Mouse (Mus musculus) kidney, adult 2 months (tissue): ENCODE results near the gene 1110059E24Rik.

Experiments used
- CTCF ChIP-seq: fragments of 200-500 bp; conservative IDR thresholded peaks from 2 replicates; pipeline ENCODE4 v1.5.1; 2011; ENCODE audit warnings: low read depth, mild to moderate bottlenecking, control low read depth, low read length, moderate library complexity, mixed read lengths; ENCODE audit not compliant: insufficient read depth, insufficient read length
- POLR2A ChIP-seq: fragments of 200-500 bp; IDR thresholded peaks from one replicate; pipeline ENCODE4 v1.6.1; 2011; ENCODE audit warnings: low read depth, low read length, control low read depth

DNA sequence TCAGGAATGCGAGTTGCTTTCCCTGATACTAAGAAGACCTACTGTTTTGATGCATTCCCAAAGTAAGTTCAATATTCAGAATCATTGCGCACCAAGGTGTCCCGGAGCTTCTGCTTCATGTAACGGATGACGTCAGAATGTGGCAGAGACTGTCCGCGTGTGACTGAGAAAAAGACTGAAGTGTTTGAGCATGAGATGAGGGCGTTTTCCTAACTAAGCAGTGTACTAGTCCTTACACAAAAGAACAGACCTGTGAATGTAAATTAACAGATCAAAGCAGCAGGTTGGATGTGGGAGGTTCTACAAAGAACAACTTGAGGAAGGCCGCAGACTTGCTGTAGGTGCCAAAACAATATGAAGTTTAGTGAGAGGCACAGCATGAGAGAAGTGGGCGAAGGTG lies 28.2 kb upstream of the 1110059E24Rik start:
- TF ChIP-seq POLR2A (no peak), CTCF (no peak)
